Mouse (Mus musculus): ENCODE measurements around the gene Rpl19.

Gene Rpl19

DNA sequence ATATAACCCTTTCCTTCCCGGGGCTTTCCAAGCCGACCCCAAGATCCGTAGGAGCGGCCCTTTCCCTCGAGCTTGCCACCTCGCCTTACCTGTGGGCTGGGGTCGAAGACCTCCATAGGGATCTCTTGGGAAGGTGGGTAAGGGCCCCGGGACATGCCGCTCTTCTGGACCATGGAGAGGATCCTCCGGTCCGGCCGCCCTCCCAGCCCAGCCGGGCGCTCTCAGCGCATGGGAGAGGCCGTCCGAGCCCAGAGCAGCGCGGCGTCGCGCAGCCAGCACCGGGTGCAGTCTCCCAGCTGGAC, 4.3 kb upstream of the Rpl19 start:
- DNase-seq (ENCODE audit: low spot score in 2 of 2), result no peak

DNA sequence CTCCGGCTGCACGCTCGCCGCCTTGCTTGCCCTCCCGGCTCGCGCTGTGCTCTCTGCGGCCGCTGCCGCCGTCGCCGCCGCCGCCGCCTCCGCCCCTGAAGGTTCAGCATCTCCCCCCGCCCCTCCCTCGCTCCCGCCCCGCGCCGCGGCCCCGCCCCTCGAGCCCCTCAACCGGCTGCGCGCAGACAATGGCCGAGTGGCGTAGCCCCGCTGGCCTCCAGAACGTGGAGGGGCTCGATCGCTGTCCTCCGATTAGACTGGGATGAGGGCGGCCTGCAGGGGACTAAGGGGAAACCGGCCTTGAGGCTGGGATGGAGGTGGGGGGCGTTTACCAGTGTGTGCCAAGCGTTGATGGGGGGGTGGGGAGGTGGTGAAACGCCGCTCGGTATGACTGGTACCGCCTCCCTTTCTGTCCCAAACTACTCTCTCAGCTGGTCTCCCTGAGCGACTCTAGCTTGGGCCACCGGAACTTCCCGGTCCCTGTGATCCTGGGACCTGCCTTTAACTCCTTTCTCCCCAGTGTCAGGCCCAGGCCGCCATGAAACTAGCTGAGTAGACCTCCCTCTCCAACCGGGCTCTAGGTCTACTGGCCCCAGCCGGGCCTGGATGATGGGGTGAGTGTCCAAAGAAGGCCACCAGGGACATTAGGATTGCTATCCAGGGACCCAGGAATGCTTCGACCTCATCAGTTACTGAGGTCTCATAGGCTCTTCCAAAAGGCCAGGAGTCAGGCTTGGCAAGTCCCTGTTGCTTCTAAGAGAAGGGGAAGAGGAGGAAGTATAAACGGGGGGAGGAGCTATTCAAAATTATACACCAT, 3.7 kb upstream of the Rpl19 start, which contains the start of gene Cacnb1:
Gene Cacnb1 (minus strand): TSS at position 480 of the 817 bp plus-strand sequence.
- DNase-seq (ENCODE audit: low spot score in 2 of 2), result peak; percentile 47 to 79

DNA sequence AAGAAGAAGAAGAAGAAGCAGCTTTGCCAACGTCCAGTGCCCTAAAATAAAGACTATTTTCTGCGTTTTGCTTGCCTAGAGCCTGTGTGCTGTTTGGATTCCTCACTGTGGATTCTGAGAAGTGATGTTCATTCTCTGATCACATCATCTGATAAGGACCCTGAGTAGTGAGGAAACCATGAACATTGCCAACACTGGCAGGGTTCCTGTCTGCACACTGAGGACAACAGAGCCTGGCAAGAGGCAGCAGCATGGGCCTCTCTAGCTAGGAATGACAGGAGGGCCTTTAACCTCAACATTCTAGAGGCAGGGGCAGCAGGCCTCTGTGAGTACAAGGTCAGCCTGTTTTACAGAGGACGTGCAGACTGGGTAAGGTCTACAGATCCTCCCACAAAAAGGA, 2.0 kb upstream of the Rpl19 start:
- no peak for DNase-seq (ENCODE audit: low spot score in 2 of 2)

DNA sequence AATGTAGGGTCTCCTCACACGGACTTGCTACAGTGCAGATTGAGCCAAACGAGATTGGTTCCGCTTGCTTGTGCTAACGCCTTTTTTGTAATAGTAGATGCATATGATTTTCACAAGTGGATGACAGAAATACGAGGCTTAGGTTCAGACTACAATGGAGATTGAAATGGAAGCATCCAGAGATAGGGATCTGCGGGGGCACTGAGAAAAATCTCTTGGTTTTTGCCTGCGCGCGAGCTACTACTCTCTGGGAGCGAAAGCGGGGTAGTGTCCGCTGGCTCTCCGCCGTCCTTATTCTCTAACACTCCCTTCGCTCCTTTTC, 301 bp upstream of the Rpl19 start:
- no peak for DNase-seq (ENCODE audit: low spot score in 2 of 2)

DNA sequence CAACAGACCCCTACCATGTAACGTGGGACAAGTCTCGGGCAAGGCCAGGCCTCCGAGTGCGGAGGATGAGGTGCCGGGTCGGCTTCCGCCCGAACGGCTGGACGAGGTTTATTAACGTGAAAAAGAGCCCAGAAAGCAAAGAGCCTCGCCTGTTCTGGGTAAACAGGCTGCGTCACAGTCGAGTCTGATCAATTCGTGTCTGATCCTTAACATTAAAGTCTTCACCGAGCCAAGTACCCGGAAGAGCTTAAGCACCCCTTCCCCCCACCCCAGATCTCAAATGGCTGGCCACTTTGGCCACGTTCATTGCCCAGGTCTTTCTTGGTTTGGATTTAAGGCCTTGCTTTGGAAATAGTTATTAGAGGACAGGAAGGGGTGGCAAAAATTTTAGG, 783 bp downstream of the Rpl19 start:
- no peak for DNase-seq (ENCODE audit: low spot score in 2 of 2)

DNA sequence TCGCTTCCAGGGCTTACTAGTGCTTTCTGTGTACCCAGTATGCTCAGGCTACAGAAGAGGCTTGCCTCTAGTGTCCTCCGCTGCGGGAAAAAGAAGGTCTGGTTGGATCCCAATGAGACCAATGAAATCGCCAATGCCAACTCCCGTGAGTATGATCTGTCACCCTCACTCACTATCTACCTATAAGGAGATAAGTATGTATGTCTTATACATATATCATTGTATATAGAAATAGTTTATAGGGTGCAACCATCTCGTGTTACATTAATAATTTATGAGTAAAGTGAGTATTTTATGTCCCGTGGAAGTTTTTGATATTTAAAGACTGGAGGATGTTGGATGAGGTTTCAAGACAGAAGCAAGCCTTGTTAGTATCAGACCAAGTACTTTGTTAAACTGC, 1.3 kb downstream of the Rpl19 start:
- DNase-seq (ENCODE audit: low spot score in 2 of 2), result no peak

DNA sequence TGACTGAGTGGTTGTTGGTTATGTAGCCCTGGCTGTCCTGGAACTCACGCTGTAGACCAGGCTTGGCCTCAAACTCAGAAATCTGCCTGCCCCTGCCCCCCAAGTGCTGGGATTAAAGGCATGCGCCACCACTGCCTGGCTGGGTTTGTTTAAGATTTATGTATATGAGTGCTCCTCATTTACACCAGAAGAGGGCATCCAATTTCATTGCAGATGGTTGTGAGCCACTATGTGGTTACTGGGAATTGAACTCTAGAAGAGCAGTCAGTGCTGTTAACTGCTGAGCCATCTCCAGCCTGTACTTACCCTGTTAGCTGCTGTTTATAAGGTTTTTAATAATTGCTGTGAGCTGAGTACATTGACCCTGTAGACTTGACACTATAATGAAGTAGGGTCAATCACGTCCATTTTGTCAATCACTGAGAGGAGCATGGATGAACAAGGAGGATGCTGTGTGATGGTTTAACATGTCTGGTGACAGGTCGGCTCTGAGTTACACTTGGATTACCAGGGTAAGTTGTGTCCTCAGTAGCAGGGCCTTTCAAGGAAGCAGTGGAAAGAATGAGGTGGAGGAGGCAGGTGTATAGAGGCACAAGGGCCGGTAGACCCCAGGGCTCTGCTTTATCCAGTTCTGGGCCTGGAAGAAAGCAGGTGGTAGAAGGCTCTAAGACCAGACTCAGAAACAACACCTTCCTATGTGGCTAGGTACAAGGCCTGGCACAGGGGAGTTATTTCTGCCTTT, 4.4 kb downstream of the Rpl19 start:
- no peak for DNase-seq (ENCODE audit: low spot score in 2 of 2)

DNA sequence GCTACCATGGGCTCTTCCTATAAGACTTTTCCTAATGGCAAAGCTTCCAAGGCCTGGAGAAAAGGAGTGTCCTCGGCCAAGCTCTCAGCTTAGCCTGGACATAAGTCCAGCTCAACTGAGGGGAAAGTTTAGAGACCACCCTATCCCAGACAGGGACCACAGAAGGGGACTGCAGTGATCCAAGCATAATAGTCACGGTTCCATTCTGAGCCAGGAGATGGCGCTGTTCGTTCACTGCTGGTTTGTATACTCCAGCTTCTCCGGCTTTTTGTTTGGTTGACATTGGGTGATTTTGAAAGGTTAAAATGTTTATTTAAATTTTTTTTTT, 4.9 kb downstream of the Rpl19 start:
- peak; percentile 74 to 89 for DNase-seq (ENCODE audit: low spot score in 2 of 2)

DNA sequence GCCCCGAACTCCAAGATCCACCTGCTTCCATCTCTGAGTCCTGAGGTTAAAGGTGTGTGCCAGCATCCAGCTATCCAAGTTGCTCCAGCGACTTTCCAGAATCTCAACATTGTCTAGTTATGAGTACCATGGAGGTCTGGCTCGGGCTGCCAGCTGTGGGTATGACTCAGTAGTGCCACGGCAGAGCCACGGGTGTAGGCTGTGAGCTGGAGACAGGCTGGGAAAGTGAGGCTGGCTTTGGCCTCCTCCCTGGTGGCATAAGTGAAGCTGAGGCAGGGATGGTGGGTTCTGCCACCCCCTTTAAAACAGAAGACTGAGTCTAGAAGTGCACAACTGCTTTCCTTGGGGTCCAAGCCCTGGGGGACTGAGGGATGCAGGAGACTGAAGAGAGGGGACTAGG, 7.6 kb downstream of the Rpl19 start:
- no peak for DNase-seq (ENCODE audit: low spot score in 2 of 2)

DNA sequence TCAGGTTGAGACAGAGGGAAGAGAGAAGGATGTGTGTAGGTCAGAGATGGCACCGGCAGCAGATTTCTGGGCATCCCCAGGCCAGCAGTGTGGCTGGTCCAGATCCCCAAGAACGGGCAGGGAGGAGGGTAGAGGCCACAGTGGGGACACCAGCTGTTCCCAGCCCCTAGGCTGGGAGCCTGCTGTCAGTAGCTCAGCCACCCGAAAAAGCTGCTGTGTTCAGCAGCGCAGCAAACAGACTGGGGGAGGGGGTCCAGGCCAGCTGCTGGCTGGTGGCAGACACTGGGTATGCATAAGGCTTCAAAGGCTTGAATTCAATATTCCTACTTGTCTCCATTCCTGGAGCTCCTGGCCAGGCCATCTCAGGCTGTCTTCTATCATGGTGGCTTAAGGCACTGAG, 8.3 kb downstream of the Rpl19 start:
- no peak for DNase-seq (ENCODE audit: low spot score in 2 of 2)

DNA sequence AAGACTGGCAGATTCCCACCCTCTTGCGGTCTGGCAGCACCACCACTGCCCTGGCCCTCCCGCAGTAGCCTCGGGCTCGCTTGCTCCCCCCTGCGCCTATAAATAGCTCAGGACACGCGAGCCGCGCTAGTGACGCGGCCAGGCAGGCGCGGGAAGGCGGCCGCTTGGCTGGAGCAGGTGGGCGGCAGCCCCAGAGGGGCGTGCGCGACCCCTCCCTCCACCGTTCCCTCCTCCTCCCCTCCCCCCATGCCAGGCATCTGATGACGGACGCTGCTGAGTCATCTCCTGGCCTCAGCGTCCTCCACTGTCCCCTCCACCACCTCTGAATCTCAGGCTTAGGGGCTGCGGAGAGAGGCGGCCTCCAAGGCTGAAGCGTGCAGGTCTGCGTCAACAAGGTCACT, 9.5 kb downstream of the Rpl19 start:
- no peak for DNase-seq (ENCODE audit: low spot score in 2 of 2)

DNA sequence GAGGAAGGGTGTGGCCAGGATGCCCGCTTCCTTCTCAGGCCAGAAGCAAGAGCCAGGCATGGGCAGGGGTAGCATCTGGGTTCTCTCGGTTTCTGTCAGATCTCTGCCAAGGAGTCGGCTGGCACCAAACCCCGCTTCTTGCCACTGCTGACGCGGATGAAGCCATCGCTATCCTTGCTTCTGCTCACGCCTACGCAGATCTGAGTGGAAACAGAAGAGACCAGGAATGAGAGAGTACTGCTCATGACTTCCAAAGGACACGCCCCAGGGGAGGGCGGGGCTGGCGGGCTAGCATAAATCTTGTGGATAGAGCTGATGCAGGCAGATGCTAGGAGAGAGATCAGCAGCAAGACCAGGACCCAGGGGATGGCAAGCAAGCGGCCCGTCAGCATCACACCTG, 11.4 kb downstream of the Rpl19 start:
- DNase-seq (ENCODE audit: low spot score in 2 of 2), result no peak

DNA sequence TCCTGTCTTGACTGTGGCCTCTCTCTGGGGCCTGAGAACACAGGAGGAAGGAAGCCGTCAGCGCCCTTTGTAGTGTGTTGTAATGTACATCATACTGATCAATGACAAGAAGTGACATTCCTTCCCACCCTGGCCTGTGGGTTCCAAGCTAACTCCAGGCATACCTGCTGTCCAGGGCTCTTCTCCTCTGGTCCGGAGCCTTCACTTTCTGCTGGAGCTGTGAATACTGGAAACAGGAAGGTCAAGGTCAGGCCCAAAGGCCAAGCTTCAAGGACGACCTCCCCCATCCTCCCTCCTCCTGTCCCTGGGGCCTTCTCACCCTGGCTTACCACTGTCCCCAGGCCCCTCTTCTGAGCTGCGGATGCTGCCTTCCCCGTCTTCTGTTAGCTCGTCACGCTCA, 14.5 kb downstream of the Rpl19 start:
- DNase-seq (ENCODE audit: low spot score in 2 of 2), result no peak

DNA sequence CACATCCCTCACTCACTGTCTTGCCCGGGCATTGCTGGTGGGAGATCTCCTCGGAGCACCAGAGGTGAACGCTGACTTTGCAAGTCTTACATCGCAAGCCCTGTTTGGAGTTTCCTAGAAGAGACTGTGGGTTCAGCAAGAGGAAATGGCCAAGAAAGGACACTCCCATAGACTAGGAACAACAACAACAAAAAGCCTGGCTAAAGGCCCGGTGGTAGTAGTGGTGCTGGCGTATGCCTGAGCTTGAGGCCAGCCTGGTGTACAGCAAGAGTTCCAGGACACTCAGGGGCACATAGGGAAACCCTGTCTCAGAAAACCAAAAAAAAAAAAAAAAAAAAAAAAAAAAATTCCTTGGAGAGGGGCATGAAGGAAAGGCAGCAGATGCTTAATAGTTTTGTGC, 16.2 kb downstream of the Rpl19 start:
- DNase-seq (ENCODE audit: low spot score in 2 of 2), result no peak

DNA sequence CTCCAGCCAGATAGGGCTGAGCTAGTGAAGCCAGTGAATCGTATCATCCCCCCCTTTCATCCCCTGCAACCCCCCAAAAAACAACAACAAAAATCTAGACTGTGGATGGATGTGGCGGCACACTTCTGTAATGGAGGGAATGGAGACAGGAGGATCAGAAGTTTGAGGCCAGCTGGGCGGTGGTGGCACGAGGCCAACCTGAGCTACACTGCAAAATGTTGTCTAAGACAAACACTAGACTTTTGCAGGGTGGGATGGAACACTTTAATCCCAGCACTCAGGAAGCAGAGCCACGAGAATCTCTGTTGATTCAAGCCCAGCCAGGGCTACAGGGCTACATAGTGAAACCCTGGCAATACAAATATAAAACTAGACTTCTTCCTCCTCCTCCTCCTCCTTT, 17.6 kb downstream of the Rpl19 start:
- DNase-seq (ENCODE audit: low spot score in 2 of 2), result no peak

DNA sequence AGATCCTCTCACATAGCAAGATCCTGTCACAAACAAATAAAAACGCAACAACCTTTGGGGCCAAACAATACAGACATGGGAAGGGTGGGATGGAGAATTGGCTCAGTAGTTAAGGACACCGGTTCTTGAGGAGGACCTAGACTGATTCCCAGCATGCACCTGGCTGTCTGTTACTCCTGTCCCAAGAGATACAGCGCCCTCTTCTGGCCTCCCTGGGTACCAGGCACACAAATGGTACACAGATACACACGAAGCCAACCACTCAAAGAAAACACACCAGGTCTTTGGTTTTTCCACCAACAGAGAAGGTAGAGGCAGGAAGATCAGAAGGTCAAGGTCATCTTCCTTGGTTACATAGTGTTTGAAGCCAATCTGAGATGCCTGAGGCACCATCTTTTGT, 19.1 kb downstream of the Rpl19 start:
- DNase-seq (ENCODE audit: low spot score in 2 of 2), result no peak

DNA sequence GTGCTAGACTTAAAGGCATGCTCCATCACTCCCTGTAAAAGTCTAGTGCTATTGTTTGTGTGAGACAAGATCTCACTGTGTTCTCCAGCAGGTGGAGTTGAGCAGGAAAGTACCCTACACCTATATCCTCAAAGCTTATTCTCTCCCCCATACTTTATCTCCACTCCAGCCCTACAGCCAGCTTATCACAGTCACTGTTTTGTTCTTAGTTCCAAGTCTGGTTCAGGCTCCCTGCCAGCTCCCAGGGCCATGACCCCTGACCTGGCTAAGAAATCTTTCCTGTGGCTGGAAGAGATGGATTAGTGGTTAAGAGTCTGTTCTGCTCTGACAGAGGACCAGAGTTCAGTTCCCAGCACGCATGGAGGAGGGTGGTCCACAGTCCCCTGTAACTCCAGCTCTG, 20.0 kb downstream of the Rpl19 start:
- no peak for DNase-seq (ENCODE audit: low spot score in 2 of 2)

DNA sequence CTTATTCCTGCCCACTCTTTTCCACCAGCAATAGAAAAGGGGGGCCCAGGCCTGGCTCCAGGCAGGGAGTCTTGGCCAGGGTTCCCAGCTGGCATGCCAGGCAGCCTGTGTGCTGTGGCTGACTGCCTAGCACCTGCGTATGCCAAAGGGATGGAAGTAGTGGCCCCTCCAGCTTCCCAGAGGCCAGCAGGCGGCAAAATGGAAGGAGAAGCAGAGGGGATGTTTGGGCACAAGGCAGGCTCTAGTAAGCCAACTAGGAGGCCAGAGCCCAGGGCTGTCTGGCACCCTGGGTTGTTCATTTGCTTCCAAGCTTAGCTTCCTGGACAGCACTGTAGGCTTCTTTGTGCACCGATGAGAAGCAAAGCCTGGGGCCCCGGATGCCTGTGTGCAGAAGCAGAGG, 21.2 kb downstream of the Rpl19 start:
- no peak for DNase-seq (ENCODE audit: low spot score in 2 of 2)

DNA sequence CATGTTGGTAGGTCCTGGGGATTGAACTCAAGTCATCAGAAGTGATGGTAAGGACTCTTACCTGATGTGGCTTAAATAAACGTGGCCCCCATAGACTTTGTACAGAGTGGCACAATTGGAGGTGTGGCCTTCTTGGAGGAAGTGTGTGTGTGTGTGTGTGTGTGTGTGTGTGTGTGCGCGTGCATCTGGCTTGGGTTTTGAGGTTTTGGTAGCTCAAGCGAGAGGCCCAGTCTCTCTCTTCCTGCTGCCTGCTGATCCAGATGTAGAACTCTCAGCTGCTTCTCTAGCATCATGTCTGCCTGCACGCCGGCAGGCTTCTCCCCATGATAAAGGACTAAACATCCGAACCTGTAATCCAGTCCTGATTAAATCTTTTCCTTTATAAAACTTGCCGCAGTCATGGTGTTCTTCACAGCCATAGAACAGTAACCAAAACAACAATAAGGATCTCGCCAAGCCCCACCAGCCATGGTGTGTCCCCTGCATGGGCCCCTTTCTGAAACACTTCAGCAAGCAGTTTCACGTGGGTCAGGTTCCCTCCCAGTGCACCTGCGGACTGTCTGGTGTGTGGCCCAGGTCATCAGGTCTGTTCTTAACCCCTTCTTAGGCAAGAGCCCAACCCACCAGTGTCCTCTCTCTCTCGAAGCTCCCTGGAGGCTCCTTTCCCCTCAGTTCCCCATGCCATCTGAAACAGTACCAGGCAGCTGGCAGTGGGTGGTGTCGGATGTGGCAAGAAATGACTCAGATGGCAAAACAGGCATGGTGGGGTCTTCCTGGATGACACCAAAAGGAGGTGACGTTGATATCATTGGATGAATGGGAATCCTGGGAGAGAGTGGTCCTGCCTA, 23.4 kb downstream of the Rpl19 start:
- DNase-seq (ENCODE audit: low spot score in 2 of 2), result peak in 1 of 2 experiments; percentile 37

DNA sequence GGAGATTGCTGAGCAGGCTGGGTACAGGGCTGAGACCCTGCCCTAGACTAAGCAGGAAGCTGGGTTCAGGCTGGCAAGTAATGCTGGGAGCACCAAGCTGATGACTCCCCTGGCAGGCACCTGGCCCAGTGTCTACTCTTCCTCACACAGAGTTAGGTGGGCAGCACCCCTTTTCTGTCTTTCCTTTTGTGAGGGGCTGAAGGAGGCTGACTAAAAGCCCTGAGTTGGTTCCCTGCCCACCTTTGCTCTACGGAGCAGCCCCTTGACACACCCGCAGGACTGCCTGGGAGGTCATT, 24.0 kb downstream of the Rpl19 start:
- no peak for DNase-seq (ENCODE audit: low spot score in 2 of 2)

DNA sequence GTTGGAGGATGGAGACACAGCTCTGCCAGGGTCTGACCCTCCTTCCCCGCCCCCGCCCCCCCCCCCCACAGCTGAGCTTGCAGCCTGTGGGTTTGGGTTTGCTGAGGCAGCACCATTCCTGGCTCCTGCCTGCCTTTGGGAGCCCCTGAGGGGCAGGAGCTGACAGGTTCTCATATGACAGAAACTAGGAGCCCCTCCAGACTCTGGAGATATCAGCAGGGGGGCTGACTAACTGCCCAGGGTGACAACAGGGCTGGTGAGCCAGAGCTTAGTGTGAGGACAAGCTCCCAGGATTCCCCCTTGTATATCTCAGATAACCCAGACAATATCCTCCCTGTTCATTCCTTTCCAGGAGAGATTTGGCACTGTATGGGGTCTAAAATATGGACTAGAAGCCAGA, 24.4 kb downstream of the Rpl19 start:
- DNase-seq (ENCODE audit: low spot score in 2 of 2), result no peak

DNA sequence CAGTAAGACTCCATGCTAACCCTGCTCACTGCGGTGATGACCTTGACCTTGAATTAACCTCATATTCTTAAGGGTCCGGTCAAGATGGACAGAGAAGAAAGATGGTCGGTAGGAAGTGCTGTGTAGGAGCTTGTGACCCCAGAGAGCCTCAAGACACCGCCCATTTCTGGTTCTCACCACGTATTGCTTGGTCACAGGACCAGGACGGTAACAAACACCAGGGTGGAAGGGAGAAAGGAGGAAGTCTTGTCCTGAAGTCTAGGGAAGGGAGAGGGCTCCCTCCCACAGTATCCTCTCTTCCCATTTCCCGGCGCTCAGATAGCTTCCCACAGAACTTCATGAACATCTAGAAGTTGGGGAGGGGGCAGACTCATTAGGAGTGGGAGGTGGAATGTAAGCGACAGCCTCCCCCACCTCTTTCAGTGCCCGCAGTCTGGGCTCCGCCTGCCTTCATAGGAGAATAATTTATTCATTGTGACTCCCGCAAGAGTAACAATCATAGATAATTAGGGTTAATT, 25.2 kb downstream of the Rpl19 start:
- DNase-seq (ENCODE audit: low spot score in 2 of 2), result no peak

All from spleen, postnatal 4 days (tissue).